Mouse (Mus musculus) testis, postnatal 10 days (tissue): ENCODE measurements around the gene Srsf3.

Experiments
- DNase-seq: peaks from one replicate; pipeline ENCODE4 v3.0.0; 2021; ENCODE audit warnings: low spot score

Srsf3 gene

DNA sequence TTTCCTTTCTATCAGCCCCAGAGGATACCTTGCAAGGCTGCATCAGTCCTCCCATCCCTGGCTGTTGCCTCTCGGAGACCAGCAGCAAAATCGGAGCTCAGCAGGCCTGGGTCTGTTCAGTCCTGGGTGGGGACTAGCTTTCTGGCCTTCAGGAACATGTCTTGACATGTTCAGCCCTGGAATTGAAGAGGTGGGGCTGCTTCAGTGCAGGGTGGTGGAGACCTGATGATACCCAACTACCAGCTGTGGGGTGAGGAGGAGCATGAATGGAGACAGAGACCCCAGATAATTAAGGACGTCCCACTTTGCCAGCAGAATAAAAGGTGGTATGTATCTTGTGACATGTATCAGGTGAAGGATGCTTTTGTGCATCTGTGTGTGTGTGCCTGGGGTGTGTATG is 58.3 kb downstream of the Srsf3 start, which contains the start of gene Cdkn1a:
Cdkn1a (plus strand) TSS at position 201 of the 400 bp plus-strand sequence.
- peak; percentile 30 for DNase-seq

DNA sequence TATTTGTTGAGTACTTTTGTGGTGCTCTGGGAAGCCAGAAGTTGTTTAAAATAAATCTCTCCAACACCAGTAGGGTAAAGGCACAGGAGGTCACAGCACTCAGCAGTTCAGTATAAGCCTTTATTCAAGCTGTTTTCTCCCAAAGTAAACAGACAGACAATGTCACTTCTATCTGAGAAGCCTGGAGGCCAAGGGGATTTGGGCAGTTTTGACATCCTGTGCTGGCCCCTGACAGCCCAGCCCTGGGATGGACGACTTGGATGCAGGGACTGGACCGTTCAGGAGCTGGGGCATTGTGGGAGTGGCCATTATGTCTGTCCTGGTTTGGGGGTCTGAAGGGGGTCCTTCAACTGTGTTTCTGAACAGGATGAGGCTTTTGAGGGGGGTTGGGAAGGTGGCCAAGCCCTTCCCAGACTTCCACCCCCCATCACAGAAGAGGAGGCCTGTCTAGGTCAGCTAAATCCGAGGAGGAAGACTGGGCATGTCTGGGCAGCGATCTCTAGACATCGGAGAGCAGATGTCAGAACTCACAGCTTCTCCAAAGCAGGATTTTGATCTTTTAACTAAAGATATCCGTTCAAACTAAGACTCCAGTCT is 59.0 kb downstream of the Srsf3 start:
- peak; percentile 36 for DNase-seq

GRCm38 (mm10) chr17:29092497-29092896 is 60.1 kb downstream of the Srsf3 start:
- DNase-seq, result peak; percentile 35
